Mouse (Mus musculus): ENCODE data around the gene Fam185a. TPM values are rescaled to one million over a fixed set of nuclear protein-coding genes. Genes with fewer than 3 reads are reported as not detected.

Fam185a gene
- polyA plus RNA-seq, 1 experiment = 0.46 TPM

- no peaks in the 10 kb centered on the region for H3K9me3 ChIP-seq
- peaks cover 6% of the 10 kb centered on the region for H3K4me1 ChIP-seq
- TF ChIP-seq GATA1 (IDR thresholded peaks at IDR 0.05; ENCODE audit: borderline replicate concordance, low read length) = no peak
- no peak for TF ChIP-seq FLI1 (IDR thresholded peaks at IDR 0.05; ENCODE audit: low read length)
- peaks cover 12% of the 10 kb centered on the region for H3K36me3 ChIP-seq (replicated peaks; ENCODE audit: low read length)
- no peaks in the 10 kb centered on the region for H3K27me3 ChIP-seq (replicated peaks)
- no peak overlapping the region for H3K4me3 ChIP-seq (replicated peaks)
Measured at GRCm38 (mm10) chr5:21468100-21468499, 43.3 kb downstream of the Fam185a start.

- TF ChIP-seq GATA1 (IDR thresholded peaks at IDR 0.05; ENCODE audit: borderline replicate concordance, low read length) = no peak
- TF ChIP-seq FLI1 (IDR thresholded peaks at IDR 0.05; ENCODE audit: low read length) = no peak
- Histone ChIP-seq H3K4me3 (replicated peaks) (no peak overlapping the region), H3K27me3 (replicated peaks) (no peaks in the 10 kb centered on the region), H3K4me1 (peaks cover 29% of the 10 kb centered on the region), H3K9me3 (no peaks in the 10 kb centered on the region), H3K36me3 (replicated peaks; ENCODE audit: low read length) (peaks cover 49% of the 10 kb centered on the region)
Measured at GRCm38 (mm10) chr5:21478428-21478827, 53.7 kb downstream of the Fam185a start.

- H3K4me3 ChIP-seq (replicated peaks) = peak overlapping the region; percentile 54
- no peak for TF ChIP-seq GATA1 (IDR thresholded peaks at IDR 0.05; ENCODE audit: borderline replicate concordance, low read length)
- TF ChIP-seq FLI1 (IDR thresholded peaks at IDR 0.05; ENCODE audit: low read length) = no peak
- H3K27me3 ChIP-seq (replicated peaks) = no peaks in the 10 kb centered on the region
- peaks cover 49% of the 10 kb centered on the region for H3K36me3 ChIP-seq (replicated peaks; ENCODE audit: low read length)
- H3K9me3 ChIP-seq = no peaks in the 10 kb centered on the region
- peaks cover 29% of the 10 kb centered on the region for H3K4me1 ChIP-seq
Measured at GRCm38 (mm10) chr5:21479746-21480145, 55.0 kb downstream of the Fam185a start.

GRCm38 (mm10) chr5:21481521-21481920 lies 56.8 kb downstream of the Fam185a start:
- no peak overlapping the region for H3K4me3 ChIP-seq (replicated peaks)
- H3K27me3 ChIP-seq (replicated peaks) = no peaks in the 10 kb centered on the region
- no peaks in the 10 kb centered on the region for H3K9me3 ChIP-seq
- peaks cover 34% of the 10 kb centered on the region for H3K4me1 ChIP-seq
- TF ChIP-seq FLI1 (IDR thresholded peaks at IDR 0.05; ENCODE audit: low read length) (no peak), GATA1 (IDR thresholded peaks at IDR 0.05; ENCODE audit: borderline replicate concordance, low read length) (no peak)
- peaks cover 36% of the 10 kb centered on the region for H3K36me3 ChIP-seq (replicated peaks; ENCODE audit: low read length)

- no peaks in the 10 kb centered on the region for H3K27me3 ChIP-seq (replicated peaks)
- H3K4me1 ChIP-seq = peaks cover 34% of the 10 kb centered on the region
- H3K4me3 ChIP-seq (replicated peaks) = no peak overlapping the region
- peaks cover 34% of the 10 kb centered on the region for H3K36me3 ChIP-seq (replicated peaks; ENCODE audit: low read length)
- no peak for TF ChIP-seq GATA1 (IDR thresholded peaks at IDR 0.05; ENCODE audit: borderline replicate concordance, low read length)
- TF ChIP-seq FLI1 (IDR thresholded peaks at IDR 0.05; ENCODE audit: low read length) = no peak
- H3K9me3 ChIP-seq = no peaks in the 10 kb centered on the region
Measured at GRCm38 (mm10) chr5:21482446-21483222, 57.9 kb downstream of the Fam185a start.

GRCm38 (mm10) chr5:21483275-21483674 lies 58.5 kb downstream of the Fam185a start:
- TF ChIP-seq GATA1 (IDR thresholded peaks at IDR 0.05; ENCODE audit: borderline replicate concordance, low read length) = no peak
- no peak for TF ChIP-seq FLI1 (IDR thresholded peaks at IDR 0.05; ENCODE audit: low read length)
- Histone ChIP-seq H3K4me3 (replicated peaks) (no peak overlapping the region), H3K4me1 (peaks cover 34% of the 10 kb centered on the region), H3K9me3 (no peaks in the 10 kb centered on the region), H3K27me3 (replicated peaks) (no peaks in the 10 kb centered on the region), H3K36me3 (replicated peaks; ENCODE audit: low read length) (peaks cover 32% of the 10 kb centered on the region)

GRCm38 (mm10) chr5:21485197-21485829 lies 60.6 kb downstream of the Fam185a start:
- H3K36me3 ChIP-seq (replicated peaks; ENCODE audit: low read length) = peaks cover 14% of the 10 kb centered on the region
- no peak for TF ChIP-seq GATA1 (IDR thresholded peaks at IDR 0.05; ENCODE audit: borderline replicate concordance, low read length)
- H3K4me1 ChIP-seq = peaks cover 22% of the 10 kb centered on the region
- no peak overlapping the region for H3K4me3 ChIP-seq (replicated peaks)
- no peaks in the 10 kb centered on the region for H3K9me3 ChIP-seq
- H3K27me3 ChIP-seq (replicated peaks) = no peaks in the 10 kb centered on the region

- peaks cover 21% of the 10 kb centered on the region for H3K4me1 ChIP-seq
- no peaks in the 10 kb centered on the region for H3K36me3 ChIP-seq (replicated peaks; ENCODE audit: low read length)
- TF ChIP-seq FLI1 (IDR thresholded peaks at IDR 0.05; ENCODE audit: low read length) (no peak), GATA1 (IDR thresholded peaks at IDR 0.05; ENCODE audit: borderline replicate concordance, low read length) (no peak)
- no peaks in the 10 kb centered on the region for H3K9me3 ChIP-seq
- H3K27me3 ChIP-seq (replicated peaks) = no peaks in the 10 kb centered on the region
- H3K4me3 ChIP-seq (replicated peaks) = no peak overlapping the region
Measured at GRCm38 (mm10) chr5:21486798-21487197, 62.0 kb downstream of the Fam185a start.

- Histone ChIP-seq H3K36me3 (replicated peaks; ENCODE audit: low read length) (no peaks in the 10 kb centered on the region), H3K4me3 (replicated peaks) (no peak overlapping the region), H3K9me3 (no peaks in the 10 kb centered on the region), H3K27me3 (replicated peaks) (no peaks in the 10 kb centered on the region), H3K4me1 (peaks cover 19% of the 10 kb centered on the region)
- TF ChIP-seq GATA1 (IDR thresholded peaks at IDR 0.05; ENCODE audit: borderline replicate concordance, low read length) (no peak), FLI1 (IDR thresholded peaks at IDR 0.05; ENCODE audit: low read length) (no peak)
Measured at GRCm38 (mm10) chr5:21487306-21487705, 62.5 kb downstream of the Fam185a start.

GRCm38 (mm10) chr5:21487716-21488115 lies 63.0 kb downstream of the Fam185a start:
- no peaks in the 10 kb centered on the region for H3K36me3 ChIP-seq (replicated peaks; ENCODE audit: low read length)
- TF ChIP-seq GATA1 (IDR thresholded peaks at IDR 0.05; ENCODE audit: borderline replicate concordance, low read length) (no peak), FLI1 (IDR thresholded peaks at IDR 0.05; ENCODE audit: low read length) (no peak)
- H3K9me3 ChIP-seq = no peaks in the 10 kb centered on the region
- H3K27me3 ChIP-seq (replicated peaks) = no peaks in the 10 kb centered on the region
- peaks cover 15% of the 10 kb centered on the region for H3K4me1 ChIP-seq
- no peak overlapping the region for H3K4me3 ChIP-seq (replicated peaks)

Measured in megakaryocyte, embryonic 14.5 days (primary cell).